Mouse (Mus musculus): Measurements from ENCODE around the gene Syn3.
"Not testable (repeated sequence)": the region's sequence is repeated elsewhere in the genome, so short reads cannot be mapped to it uniquely, and the experiment has no call there.

The Syn3 gene

GRCm38 (mm10) chr10:86155344-86155743, 343.4 kb downstream of the Syn3 start:
- no peak for DNase-seq (ENCODE audit: low read depth, low spot score)

DNA sequence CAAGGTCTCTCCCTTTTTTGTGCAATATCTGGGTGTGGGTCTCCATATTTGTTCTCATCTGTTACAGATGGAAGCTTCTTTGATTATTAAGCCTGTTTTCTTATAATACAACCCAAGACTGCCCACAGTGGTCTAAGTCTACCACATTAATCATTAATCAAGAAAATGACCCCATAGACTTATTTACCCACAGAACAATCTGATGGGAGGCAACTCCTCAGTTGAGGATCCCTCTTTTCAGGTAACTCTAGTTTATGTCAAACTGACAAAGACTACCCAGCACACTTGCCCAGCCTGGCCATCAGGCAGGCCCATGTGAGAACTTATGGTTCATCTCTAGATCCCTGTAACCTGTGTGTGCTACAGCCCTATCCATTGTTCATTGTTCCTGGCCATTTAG, 345.5 kb downstream of the Syn3 start:
- no peak for DNase-seq (ENCODE audit: low read depth, low spot score)

GRCm38 (mm10) chr10:86151357-86151756, 347.3 kb downstream of the Syn3 start:
- no peak for DNase-seq (ENCODE audit: low read depth, low spot score)

DNA sequence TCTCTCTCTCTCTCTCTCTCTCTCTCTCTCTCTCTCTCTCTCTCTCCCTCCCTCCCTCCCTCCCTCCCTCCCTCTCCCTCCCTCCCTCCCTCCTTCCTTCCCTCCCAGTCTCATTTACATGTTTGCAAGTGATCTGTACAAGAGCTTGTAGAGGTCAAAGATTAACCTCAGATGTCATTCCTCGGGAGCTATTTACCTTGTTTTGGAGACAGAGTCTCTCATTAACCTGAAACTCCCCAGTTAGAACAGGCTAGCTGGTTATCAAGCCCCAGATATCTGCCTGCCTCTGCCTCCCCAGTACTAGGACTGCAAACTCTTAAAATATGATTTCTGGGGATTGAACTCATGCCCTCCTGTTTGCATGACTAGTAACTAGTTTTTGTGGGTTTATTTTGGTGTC, 348.6 kb downstream of the Syn3 start:
- DNase-seq (ENCODE audit: low read depth, low spot score), result no peak

- no peak for DNase-seq (ENCODE audit: low read depth, low spot score)
Measured at GRCm38 (mm10) chr10:86149029-86149818, 349.5 kb downstream of the Syn3 start.

GRCm38 (mm10) chr10:86139061-86139681, 359.5 kb downstream of the Syn3 start:
- DNase-seq (ENCODE audit: low read depth, low spot score), result no peak

DNA sequence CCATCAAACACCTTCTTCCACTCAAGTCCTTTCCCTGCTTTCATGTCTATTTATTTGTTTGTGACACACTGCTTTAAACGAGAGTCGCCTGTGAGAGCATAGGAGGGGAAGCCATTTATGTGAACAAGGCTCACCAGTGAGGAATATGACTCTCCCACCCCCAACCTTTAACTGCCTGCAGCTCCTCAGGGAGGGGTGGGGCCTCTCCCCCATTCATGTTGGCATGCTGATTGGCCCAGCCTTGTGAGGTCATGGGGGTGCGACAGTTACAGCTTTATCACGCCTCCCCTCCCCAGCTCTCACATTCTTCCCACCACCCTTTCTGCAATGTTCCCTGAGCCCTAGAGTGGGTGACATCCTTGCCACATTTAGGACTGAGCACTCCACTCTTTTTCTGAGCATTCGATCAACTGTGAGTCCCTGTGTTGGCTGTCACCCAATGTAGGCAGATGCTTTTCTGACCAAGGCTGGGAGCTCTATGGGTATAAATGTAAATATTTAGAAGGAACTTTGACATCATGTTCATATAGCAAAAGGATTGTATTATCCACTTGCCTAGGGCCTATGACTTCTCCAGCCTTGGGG, 361.0 kb downstream of the Syn3 start:
- DNase-seq (ENCODE audit: low read depth, low spot score), result no peak

DNA sequence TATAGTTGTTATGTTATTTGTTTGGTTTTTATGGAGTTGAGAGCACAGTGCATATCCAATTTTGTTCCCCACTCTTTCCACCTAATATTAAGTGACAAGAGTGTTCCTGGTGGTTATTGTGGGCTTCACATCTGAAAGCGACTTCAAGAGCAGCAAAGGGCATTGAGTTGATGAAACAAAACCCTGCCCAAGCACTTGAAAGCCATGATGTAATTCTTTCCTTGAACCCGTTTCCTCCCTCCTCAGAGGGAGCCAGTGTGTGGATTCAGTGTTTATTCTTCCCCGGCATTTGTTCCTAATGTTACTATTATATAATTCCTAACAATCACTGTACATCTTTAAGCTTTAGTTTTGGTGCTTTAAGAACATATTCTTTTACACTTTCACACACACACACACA, 361.6 kb downstream of the Syn3 start:
- DNase-seq (ENCODE audit: low read depth, low spot score), result no peak

DNA sequence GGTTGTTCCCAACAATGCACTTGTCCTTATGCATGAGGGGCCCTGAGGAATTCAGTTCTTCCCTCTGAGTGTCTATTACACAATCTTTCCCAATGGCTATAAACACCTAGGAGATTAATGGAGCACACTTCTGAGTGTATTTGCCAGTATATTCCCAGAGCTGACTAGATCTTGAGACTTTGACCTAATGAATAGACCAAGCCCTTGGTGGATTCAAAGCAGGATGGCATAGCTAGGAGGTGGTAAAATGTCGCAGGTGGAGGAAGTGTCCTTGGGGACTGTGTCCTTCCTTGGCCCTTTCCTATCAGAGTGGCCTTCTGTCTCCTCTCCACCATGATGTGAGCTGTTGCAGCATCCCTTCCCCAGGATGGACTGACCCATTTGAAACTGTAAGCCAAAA, 362.4 kb downstream of the Syn3 start:
- DNase-seq (ENCODE audit: low read depth, low spot score), result no peak

GRCm38 (mm10) chr10:86134848-86135247, 363.8 kb downstream of the Syn3 start:
- DNase-seq (ENCODE audit: low read depth, low spot score), result no peak

- DNase-seq (ENCODE audit: low read depth, low spot score), result no peak
Measured at GRCm38 (mm10) chr10:86134336-86134735, 364.4 kb downstream of the Syn3 start.

GRCm38 (mm10) chr10:86132420-86132956, 366.2 kb downstream of the Syn3 start:
- DNase-seq (ENCODE audit: low read depth, low spot score), result no peak

GRCm38 (mm10) chr10:86129046-86129445, 369.6 kb downstream of the Syn3 start:
- no peak for DNase-seq (ENCODE audit: low read depth, low spot score)

GRCm38 (mm10) chr10:86126478-86126877, 372.2 kb downstream of the Syn3 start:
- no peak for DNase-seq (ENCODE audit: low read depth, low spot score)

DNA sequence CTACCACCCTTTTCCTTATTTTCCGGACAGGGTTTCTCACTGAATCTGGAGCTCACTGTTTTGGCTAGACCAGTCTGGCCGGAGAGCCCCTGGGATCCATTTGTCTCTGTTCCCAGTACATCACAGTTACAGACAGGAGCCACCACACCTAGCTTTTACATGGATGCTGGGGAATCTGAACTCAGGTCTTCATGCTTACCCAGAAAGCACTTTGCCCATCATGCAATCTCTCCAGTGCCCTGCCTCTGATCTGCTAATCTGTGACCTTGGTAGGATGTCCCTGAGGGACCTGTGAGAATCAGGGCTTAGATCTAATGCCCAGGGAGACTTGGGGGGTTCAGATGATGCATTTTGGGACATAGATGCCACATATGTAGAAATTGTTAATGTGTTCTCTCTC, 373.3 kb downstream of the Syn3 start:
- no peak for DNase-seq (ENCODE audit: low read depth, low spot score)

- no peak for DNase-seq (ENCODE audit: low read depth, low spot score)
Measured at GRCm38 (mm10) chr10:86124115-86124514, 374.6 kb downstream of the Syn3 start.

DNA sequence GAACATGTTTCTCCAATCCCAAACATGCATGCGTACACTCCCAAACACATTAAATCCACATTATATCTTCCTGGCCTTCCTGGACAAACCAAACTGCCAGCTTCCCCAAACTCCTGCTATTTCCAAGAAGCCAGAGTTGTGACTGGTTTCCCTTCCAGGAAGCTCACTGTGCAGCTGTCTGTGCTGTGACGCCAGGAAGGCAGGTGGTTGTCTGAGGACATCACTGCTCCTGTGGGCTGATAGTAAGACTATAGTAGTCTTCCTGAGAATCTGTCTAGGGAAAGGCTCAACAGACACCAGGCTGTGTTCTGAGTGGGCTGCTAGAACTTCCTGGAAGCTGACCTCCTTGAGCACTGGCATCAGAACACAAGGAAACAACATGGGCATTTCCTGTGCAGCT, 375.5 kb downstream of the Syn3 start:
- no peak for DNase-seq (ENCODE audit: low read depth, low spot score)

DNA sequence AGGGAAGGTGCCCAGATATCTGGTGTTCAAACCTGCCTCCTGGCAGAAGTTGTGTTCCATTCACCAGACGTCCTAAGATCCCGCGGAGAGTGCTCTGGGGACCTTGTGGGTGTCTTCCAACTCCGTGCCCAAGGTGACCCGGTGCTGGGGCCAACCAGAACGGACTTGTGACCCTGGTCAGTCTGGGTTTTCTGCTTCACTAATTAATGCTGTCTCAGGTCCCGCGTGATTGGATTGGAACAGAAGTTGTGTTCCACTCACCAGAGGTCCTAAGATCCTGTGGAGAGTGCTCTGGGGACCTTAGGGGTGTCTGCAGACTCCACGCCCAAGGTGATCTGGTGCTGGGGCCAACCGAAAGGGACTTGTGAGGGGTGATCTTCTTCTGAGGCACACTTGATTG, 376.2 kb downstream of the Syn3 start:
- not testable (repeated sequence) for DNase-seq (ENCODE audit: low read depth, low spot score)

DNA sequence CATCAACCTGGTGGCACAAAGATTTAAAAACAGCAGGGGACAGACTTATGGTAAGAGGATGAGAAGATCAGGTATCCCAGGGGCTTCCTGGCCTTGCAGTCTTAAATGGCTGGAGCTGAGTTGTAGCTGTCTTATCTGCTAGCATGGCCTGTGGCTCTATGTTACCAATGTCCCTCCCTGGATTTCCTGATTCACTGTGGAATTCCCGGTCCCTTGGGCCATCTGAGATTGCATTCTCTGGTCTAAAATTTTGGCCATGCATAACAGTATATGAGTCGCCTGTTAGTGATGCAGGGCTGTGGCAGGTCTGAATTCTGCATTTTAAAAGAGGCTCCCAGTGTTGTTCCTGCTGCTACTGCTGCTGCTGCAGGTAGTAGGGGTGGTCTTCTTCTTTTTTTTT, 382.4 kb downstream of the Syn3 start:
- DNase-seq (ENCODE audit: low read depth, low spot score), result no peak

GRCm38 (mm10) chr10:86114431-86114848, 384.3 kb downstream of the Syn3 start:
- DNase-seq (ENCODE audit: low read depth, low spot score), result no peak

GRCm38 (mm10) chr10:86108797-86109196, 389.9 kb downstream of the Syn3 start:
- no peak for DNase-seq (ENCODE audit: low read depth, low spot score)

- DNase-seq (ENCODE audit: low read depth, low spot score), result no peak
Measured at GRCm38 (mm10) chr10:86107681-86108080, 391.0 kb downstream of the Syn3 start.

DNA sequence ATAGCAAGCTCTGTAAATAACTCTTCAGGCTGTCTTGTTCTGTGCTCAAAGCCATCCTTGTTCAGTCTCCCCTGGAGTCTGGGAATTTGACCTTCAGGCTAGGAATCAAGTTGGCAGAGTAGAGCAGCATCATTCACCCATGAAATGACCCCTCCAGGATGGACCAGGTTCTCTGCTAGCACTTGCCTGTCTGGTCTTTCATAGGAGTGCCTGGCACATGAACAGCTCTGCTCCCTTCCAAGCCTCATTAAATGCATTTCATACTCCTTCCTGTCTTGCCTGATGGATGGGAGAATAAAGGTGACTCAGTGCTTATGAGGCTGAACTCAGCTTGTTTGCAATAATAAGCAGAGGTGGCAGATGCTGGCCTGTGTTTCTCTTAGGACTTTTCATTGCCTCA, 394.7 kb downstream of the Syn3 start:
- DNase-seq (ENCODE audit: low read depth, low spot score), result no peak

All from retina, adult 2 months (tissue).